Mouse (Mus musculus) thymus, postnatal 4 days (tissue): Measurements from ENCODE around the gene Hcrt.
A peak's percentile ranks its signal among the peaks of the same experiment; 100 is the strongest.

Experiments
- DNase-seq: peaks from one replicate; pipeline ENCODE4 v3.0.0; 2021

The Hcrt gene

DNA sequence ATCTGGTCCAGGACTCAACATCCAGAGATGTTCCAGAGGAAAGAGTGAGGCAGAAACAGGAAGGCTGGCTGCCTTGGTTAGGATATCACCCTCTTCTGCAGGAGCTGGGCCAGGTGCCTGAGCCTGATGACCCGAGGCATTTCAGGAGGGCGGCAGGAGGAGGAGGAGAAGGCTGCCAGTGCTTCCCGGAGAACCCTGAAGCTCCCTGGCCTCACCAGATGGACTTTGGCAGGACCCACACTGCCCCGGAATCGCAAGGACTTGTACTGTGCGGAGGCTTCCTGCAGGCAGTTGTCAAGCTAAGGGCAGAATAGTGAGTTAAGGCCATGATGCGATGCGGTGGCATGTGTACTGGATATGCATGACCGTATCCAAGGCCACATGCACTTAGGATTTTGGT lies 4.0 kb upstream of the Hcrt start:
- no peak for DNase-seq

DNA sequence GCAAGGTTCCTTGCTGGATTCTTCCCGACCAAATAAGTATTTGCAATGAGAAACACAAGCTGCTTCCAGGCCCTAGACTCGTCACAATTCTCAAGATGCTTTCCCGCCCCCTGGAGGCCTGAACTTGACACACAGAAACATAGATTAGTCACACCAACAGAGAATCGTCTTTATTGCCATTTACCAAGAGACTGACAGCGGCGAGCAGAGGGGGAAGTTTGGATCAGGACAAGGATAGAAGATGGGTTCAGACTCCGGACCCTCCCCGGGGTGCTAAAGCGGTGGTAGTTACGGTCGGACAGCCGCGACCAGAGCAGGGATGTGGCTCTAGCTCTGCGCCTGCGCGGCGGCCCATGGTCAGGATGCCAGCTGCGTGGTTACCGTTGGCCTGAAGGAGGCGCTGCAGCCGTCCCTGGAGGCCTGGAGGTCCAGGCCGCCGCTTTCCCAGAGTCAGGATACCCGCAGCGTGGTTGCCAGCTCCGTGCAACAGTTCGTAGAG lies 1.1 kb downstream of the Hcrt start:
- DNase-seq, result peak; percentile 90

DNA sequence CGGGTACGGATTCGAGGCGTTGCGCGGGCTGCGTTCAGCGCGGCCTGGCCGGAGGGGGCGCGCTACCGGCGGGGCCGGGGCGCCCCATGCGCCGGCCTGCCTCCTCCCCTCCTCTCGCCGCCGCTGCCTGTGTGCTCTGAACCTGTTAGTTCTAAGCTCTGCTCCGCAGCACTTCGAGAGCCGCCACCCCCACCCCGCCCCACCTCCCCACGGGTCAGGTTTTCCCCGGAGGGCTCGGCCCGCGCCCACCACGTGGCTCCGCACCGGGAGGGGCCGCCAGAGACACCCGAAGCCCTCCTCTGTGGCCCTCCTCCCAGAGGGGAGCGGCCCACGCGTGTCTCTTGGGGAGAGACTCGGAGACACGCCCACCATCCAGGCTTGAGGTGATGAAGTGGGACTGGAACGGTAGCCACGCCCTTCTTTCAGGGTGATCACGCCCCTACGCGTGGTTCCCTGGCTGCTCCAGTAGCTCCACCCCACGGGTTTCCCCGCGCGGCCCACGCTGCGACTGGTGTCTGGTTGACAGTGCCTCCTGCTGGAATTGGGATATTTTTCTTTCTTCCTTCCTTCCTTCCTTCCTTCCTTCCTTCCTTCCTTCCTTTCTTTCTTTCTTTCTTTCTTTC lies 3.0 kb downstream of the Hcrt start, which contains the start of gene Kcnh4:
TSS of gene Kcnh4 (minus strand) at position 332 of the 623 bp plus-strand sequence.
- peak; percentile 84 for DNase-seq

DNA sequence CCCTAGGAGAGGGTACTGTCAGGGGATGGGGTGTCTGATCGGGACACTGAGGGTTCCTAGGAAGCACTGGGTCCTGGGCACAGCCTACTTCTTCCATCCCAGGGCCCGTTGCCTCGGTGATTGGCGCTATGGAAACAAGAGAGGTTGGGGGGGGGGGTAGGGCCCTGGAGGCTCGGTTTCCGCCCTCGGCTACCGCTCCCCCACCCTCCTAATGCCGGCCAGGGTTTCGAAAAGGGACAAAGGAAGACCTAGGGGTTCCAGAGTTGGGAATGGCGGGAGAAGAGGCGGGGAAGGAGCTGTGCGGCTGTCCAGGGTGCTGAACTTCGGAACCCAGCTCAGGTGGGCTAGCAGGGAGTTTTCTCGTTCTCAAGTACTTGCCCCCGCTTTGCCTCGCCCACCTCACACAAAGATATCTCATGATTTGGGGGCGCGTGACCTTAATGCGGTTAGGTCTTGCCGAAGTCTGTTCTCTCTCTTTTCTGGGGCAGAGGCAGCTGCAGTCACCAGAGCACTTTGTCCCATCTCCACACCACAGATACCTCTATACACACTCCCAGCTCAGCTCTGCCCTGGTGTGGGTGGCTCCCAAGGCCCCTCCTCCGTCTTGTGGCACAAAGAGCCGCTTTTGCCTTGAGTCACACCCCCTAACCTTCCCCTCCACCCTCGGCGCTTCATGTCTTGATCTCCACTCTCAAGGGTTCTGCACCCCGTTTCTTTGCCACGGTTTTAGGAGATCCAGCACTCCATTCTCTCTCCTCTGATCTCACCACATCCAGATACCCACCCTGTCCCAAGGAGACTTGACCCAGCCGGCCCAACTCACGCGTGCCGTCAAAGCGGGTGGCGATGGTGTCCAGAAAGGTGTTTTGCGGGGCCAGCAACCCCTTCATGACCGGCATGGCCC lies 3.8 kb downstream of the Hcrt start:
- DNase-seq, result peak; percentile 77

DNA sequence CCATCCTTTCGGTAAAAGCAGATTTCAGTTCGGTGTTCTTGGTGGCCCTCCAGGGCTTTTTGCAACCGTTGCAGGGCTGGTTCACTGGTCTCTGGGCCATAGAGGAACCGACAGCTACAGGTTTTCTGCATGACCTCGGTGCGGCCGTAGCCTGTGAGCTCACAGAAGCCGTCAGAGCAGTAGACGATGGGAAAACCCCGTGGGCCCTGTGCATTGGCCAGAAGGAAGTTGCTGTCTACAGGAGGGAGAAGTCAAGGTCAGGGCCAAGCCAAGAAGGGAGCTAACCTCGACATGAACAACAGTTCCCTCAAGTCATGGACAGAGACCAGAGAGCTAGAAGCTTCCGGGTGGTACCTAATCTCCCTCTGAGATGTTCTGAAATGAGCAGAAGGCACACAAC lies 5.2 kb downstream of the Hcrt start:
- no peak for DNase-seq

DNA sequence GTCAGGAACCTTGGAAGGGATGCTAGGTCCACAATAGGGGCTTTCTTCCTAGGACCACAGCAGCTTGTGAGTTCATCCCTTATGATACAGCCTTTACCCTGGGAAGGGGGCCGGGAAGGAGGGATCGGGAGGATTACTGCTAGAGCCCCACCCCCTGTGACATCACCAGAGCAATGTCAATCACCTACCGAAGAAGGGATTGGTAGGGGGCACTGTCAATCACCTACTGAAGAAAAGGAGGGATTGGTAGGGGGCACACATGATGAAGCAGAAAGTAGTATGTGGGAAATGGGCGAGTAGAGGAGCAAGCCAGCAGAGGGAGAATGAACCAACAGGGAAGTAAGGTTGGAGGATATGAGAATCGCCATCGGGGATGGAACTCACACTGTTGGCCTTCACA lies 6.3 kb downstream of the Hcrt start:
- DNase-seq, result no peak

DNA sequence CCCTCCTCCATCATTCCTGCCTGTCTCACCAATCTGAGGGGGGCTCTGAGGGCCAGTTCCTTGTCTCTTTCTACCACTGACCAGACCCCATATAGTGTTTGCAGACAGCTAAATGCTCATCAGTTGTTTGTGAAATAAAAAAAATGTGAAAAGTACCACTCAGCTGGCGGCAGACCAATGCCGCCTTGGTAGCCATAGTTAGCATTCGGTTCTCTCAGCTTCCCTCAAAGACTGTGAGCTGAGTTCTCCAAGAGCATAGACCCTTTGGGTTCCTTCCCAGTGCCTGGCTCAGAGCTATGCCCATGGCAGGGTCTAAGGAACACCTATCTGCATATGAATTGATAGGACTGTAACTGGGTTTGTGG lies 8.1 kb downstream of the Hcrt start:
- DNase-seq, result no peak

DNA sequence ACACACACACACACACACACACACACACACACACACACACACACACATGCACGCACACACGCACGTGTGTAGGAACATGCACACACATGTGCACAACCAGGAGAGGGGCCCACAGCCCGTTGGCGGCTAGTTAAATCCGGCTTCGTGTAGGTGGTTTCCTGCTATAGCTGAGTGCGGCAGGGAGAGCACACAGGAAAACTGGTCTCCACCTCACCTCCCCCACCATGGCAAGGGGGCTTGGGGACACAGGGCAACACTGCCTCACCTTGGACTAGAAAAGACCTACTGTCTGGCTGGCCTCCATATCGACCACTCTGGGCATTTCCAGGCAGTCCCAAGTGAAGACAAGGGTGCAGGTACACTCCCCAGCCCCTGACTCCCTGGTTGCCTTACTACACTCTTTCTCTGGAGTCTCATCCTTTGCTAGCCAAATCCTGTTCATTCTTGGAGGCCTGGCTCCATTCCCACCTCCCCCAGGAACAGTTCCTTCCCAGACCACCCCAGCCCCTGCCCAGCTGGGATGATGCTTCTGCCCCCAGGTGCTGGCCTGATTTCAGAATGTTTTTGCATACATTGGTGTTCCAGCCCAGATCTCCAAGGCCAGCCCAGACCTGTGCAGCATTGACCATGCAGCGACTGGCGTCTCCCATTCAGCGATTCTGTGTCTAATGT lies 8.6 kb downstream of the Hcrt start:
- no peak for DNase-seq

DNA sequence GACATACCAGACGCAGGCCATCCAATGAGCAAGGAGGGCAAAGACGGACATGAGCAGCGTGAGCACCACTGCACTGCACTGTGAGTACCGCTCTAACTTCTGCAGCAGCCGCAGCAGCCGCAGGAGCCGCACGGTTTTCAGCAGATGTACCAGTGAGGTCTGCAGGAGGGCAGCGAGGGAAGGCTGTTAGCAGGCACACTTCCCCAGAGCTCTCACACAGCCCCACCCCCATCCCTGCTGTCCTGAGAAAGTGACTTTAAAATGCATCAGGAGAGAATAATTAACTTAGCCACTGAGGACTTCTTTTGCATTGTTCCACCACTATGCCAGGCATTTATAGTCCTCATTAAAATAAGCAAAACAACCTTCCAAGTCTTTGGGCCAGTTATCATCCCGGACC lies 10.4 kb downstream of the Hcrt start:
- DNase-seq, result no peak

DNA sequence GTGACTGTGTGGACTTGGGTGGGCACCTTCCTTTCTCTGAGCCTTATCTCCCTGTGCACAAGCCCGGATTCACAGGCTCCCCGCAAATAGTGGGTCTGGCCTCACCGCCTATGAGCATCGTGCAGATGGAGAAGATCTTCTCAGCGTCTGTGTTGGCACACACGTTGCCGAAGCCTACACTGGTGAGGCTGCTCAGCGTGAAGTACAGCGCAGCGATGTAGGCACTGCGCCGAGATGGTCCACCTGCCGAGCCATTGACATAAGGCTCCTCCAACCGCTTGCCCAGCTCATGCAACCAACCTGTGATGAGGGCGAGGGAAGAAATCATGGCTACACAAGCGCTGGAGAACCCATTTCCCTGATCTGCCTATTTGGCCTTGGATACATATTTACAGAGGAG lies 12.6 kb downstream of the Hcrt start:
- DNase-seq, result no peak

DNA sequence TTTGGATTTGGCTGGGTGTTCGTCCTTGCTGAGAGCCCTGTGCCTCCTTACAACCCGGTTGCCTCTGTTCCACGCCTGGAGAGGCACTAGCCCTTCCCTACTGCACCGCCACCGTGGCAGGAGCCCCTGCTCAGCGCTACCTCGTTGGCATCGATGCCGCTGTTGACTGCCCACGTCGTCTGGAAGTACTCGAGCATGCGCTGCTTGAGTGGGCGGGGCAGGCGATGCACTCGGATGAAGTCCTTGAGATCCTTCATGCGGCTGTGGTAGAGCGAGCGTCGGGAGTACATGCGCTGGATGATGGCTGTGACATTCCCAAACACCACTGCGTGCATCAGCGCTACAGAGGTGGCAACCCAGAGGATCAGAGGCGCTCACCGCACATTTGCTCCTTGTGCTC lies 13.3 kb downstream of the Hcrt start:
- DNase-seq, result no peak

DNA sequence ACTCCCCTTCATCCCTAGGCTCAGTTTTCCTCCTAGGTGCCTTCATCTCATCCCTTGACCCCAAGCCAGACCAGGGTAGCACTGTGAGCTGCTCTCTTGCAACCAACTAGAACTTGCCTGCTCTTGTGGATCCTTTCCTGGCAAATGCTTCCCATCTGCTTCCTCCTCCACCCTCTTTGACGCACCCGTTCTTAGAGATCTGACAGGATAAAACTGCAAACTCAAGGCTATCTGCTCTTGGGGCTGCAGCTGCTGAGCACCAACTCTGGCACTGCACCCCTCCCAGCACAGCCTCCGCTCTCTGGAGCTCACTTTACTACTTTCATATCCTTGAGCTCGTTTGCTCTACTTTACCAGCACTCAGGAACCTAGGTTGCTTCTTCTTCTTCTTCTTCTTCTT lies 14.1 kb downstream of the Hcrt start:
- DNase-seq, result no peak

DNA sequence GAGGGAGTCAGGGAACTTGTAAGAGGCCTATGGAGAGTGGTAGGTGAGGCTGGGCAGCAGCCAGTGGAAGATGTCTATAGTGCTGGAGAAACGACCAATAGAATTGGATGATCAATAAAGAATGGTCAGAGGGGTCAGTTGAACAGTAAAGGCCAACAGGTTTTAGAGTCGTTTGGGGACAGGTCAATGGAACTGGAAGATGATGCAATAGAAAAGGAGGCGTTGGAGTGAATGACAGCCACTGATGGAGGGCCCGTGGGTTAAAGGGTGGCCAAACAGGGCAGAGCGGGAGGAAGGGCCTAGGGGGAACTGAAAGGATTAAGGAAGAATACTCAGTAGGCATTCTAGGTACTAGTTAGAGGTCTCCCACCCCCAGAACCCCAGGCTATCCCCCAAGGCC lies 15.6 kb downstream of the Hcrt start:
- DNase-seq, result no peak

DNA sequence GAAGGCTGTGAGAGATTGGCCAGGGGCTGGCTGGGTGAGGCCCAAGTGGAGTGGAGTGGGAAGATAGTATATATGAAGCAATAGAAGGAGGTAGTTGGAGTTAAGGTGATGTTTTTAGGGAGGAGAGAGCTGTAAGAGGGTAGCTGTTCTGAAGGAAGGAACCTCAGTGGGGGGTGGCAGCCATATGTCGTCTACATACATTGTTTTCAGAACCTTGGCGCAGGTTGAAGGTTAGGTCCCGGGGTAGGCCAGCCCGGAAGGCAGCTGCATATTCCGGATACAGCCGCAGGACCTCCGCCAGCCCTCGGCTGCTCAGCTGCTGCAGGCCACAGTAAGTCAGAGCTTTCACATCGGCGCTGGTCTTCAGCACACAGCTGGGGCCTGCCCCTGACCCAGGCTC lies 16.2 kb downstream of the Hcrt start:
- DNase-seq, result no peak

DNA sequence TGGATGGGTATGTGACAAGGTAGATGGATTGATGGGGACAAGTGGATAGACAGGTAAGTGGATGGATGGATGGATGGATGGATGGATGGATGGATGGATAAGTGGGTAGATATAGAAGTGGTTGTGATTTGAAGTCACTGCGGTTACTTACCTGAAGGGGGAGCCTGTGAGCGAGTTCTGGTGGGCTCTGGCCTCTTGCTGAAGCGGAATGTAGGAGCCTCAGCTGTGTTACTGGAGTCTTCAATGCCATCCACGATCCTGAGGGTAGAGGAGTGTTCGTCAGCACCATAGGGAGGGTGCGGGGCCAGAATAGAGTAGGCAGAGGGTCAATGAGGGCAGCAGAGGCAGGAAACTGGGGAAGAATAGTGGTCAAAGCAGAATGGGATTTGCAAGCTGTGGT lies 17.6 kb downstream of the Hcrt start:
- peak; percentile 74 for DNase-seq

DNA sequence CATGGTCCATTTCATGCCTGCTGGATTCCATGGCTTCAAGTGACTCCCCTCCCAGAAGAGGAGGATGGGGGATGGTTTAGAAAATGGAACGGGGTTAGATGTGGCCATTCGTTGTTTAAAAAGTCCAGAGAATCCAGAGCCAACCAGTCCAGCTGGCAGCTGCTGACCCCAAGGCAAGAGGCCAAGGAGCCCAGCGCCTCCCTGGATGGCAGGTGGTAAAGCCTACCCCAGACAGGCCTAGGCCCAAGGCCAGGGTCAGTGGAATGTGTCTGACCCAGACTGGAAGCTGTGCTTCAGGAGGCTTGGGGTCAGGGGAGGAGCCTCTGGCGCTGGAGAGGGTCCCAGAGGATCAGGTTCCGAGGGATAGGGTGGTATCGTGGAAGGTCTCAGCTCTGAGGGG lies 21.4 kb downstream of the Hcrt start:
- no peak for DNase-seq

DNA sequence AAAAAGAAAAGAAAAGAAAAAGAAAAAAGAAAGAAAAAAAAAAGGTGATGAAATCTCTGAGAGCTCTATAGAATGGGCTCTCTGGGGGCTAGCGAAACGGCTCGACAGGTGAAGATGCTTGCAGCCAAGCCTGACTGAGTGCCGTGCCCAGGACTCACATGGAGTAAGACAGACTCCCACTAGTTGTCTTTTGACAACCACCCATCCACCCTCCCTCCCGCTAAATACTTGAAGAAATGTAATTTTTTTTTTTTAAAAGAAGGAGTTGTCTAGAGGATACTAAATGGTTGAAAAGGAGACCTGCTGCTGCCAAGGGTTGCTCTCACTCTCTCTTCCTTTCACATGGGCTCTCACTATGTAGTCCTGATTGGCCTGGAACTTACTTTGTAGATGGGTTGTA lies 24.0 kb downstream of the Hcrt start:
- peak; percentile 37 for DNase-seq

DNA sequence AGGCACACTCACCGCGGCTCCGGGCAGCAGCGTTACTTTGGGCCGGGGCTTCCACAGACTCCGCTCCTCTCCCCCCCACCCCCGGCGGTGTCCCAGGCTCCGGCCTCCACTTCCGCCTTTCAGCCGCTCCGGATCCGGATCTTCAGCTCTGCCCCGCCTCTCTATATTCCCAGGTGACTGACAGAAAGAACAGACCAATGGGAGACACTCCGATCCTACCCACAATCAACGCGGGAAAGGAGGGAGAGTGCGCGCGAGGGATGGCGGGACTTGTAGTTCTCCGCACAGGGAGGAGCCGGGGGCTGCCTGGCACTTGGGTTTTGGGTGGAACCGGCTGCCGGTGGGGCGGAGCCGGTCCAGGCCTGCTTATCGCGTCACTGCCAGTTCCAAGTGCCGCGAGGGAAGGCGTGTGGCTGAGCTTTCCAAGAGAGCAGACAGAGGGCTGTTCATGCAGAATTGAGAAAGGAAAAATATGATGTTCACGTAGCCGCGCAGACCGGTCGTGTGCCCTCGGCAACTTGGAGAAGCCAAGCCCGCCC lies 24.6 kb downstream of the Hcrt start, which contains the start of gene Rab5c:
TSS of gene Rab5c (minus strand) at position 150 of the 539 bp plus-strand sequence.
- DNase-seq, result peak; percentile 96

DNA sequence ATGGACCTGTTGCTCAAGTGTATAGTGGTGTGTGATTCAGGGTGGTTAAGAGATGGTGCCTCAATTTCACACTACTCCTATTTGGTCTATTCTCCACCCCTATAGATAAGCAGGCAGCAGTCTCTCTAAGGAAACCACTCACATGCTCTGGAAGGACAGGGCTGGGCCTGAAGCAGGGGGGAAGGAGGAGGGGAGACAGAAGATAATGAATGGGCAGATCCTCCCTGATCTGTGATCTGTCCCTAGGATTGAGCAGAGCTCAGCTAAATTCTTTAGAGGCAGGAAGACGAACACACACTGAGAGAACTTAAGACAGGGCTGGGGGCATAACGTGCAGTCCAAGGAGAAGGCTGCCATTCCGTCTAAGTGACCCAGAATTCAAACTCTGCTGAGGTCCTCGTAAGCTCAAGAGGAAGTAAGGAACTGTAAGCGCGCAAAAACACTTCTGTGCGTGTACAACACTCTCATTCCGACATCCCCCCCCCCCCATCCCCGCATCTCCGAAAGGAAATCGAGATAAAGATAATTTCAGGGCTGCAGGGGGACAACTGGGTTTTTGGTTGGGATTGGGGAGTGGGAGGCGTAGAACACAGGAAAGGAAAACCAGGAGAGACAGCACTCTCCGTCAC lies 25.5 kb downstream of the Hcrt start:
- no peak for DNase-seq

DNA sequence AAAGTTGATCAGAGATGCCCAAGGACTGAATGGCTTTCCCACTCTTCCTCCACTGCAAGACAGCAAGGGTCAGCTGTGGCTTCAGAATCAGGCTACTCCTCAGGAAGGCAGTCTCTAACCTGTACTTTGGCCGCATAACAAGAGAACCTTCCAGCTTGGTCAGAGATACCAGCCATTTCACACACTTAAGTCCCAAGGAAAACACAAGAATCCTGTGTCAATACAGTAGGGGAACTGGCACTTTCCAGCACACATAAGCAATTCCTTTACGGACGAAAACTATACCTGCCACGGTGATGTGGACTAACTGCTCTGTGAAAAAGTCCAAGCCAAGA lies 26.0 kb downstream of the Hcrt start:
- no peak for DNase-seq

DNA sequence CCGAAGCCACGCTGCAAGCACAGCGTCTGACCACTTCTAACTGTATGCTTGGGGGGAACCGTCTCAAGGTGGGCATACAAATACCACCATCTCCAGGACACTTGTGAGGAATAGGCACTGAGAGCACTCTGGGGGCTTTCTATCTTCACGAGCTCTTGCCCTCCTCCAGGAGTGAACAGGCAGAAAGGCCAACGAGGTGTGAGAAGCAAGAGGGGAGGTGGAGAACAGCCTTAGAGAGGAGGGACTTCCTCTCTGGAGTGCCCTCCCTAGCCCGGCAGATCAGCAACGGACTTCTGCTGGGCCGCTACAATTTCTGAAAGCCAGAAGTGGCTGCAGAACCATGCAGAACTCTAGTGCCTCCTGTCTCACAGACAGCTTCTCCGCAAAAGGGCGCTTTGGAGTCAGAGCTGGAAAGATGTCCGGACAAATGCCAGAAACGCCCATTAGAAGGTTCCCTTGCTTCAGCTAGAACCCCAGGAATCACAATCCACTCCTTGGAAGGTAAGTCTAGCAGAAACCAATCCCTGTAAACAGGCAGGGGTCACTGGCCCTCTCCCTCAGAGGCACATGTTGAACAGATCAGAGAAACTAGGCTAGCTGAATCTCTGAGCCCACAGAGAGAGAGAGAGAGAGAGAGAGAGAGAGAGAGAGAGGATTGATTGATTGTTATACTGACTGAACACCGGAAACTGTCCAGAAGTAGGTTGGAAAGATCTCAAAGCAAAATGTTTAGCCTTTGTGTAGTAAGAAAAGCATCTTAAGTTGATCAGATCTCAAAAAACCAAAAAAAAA lies 26.6 kb downstream of the Hcrt start:
- DNase-seq, result peak; percentile 31
